Mouse (Mus musculus) forebrain, embryonic 12.5 days (tissue): ENCODE measurements around the gene Zfp704. TPM values are rescaled to one million over a fixed set of nuclear protein-coding genes. Genes with fewer than 3 reads are reported as not detected.

Source experiments
- ATAC-seq: fragments of 200-750 bp; cut with Nextera tagmentation; 2 replicates; pipeline ENCODE4 v1.8.0; 2017; ENCODE audit warnings: moderate TSS enrichment; ENCODE audit not compliant: low FRiP score
- H3K27ac ChIP-seq: fragments of 300-500 bp; sonication (generic); 2 replicates; pipeline ENCODE4 v1.5.1; 2016; ENCODE audit warnings: mild to moderate bottlenecking
- H3K27me3 ChIP-seq: fragments of 300-500 bp; sonication (generic); 2 replicates; pipeline ENCODE4 v1.6.1; 2016; ENCODE audit warnings: mild to moderate bottlenecking
- H3K36me3 ChIP-seq: fragments of 300-500 bp; sonication (generic); replicated peaks from 2 replicates; pipeline ENCODE4 v1.6.1; 2016; ENCODE audit warnings: mild to moderate bottlenecking
- H3K4me1 ChIP-seq: fragments of 300-500 bp; sonication (generic); 2 replicates; pipeline ENCODE4 v1.6.1; 2016
- H3K4me2 ChIP-seq: fragments of 300-500 bp; sonication (generic); 2 replicates; pipeline ENCODE4 v1.6.1; 2016; ENCODE audit warnings: mild to moderate bottlenecking, moderate library complexity
- H3K4me3 ChIP-seq: fragments of 300-500 bp; sonication (generic); replicated peaks from 2 replicates; pipeline ENCODE4 v1.5.1; 2016; ENCODE audit warnings: mild to moderate bottlenecking
- H3K9ac ChIP-seq: fragments of 300-500 bp; sonication (generic); 2 replicates; pipeline ENCODE4 v1.6.1; 2016; ENCODE audit warnings: mild to moderate bottlenecking
- H3K9me3 ChIP-seq: fragments of 300-500 bp; sonication (generic); 2 replicates; pipeline ENCODE4 v1.6.1; 2016
- WGBS: fragments of 180-500 bp; shearing (Covaris S2); methylation state at CpG from one replicate; pipeline ENCODE4 v1.1.7; 2016; 5-methylcytosine and 5-hydroxymethylcytosine counted together
- polyA plus RNA-seq: library from polyadenylated mRNA; unstranded; fragments of >200 nt; fragmentation: Nextera tagmentation; extraction: Ambion mirVana; gene quantifications from 2 replicates; pipeline ENCODE4 v1.2.1, GENCODE M21; 2016

Gene Zfp704
- polyA plus RNA-seq, 1 experiment from 2014 or later: 10.0 TPM

GRCm38 (mm10) chr3:9520728-9521054 is 89.2 kb downstream of the Zfp704 start:
- H3K27ac ChIP-seq: peak overlapping the region; percentile 21; the same call in 1 of the 2 replicates
- H3K4me3 ChIP-seq: no peak overlapping the region
- H3K9me3 ChIP-seq: no peaks in the 10 kb centered on the region
- peak overlapping the region; percentile 28; the same call in 1 of the 2 replicates for H3K4me2 ChIP-seq
- WGBS: 39% methylated on average over 7 of the region's 7 CpGs
- H3K9ac ChIP-seq: peak overlapping the region; percentile 17; the same call in 1 of the 2 replicates
- H3K4me1 ChIP-seq: peaks cover 43% of the 10 kb centered on the region
- H3K36me3 ChIP-seq: no peaks in the 10 kb centered on the region
- ATAC-seq: no peak
- peaks cover 63% of the 10 kb centered on the region for H3K27me3 ChIP-seq

- WGBS: 1% methylated on average over 17 of the region's 17 CpGs
- peak; percentile 75 for ATAC-seq
Observed at GRCm38 (mm10) chr3:9520051-9520727, 89.7 kb downstream of the Zfp704 start.

GRCm38 (mm10) chr3:9519491-9519890 is 90.4 kb downstream of the Zfp704 start:
- Histone ChIP-seq H3K4me1 (peaks cover 42% of the 10 kb centered on the region), H3K9ac (no peak overlapping the region), H3K27me3 (peaks cover 73% of the 10 kb centered on the region), H3K9me3 (no peaks in the 10 kb centered on the region), H3K4me2 (no peak overlapping the region), H3K36me3 (no peaks in the 10 kb centered on the region), H3K27ac (no peak overlapping the region), H3K4me3 (no peak overlapping the region)
- WGBS: 41% methylated on average over 4 of the region's 4 CpGs
- ATAC-seq: no peak

More at GRCm38 (mm10) chr3:9520051-9520727, 89.7 kb downstream of the Zfp704 start:
- H3K4me2 ChIP-seq: peak overlapping the region; percentile 28; the same call in 1 of the 2 replicates
- H3K9ac ChIP-seq: peak overlapping the region; percentile 17; the same call in 1 of the 2 replicates
- no peak overlapping the region for H3K4me3 ChIP-seq
- no peaks in the 10 kb centered on the region for H3K9me3 ChIP-seq
- no peaks in the 10 kb centered on the region for H3K36me3 ChIP-seq
- peaks cover 43% of the 10 kb centered on the region for H3K4me1 ChIP-seq
- H3K27ac ChIP-seq: peak overlapping the region; percentile 21; the same call in 1 of the 2 replicates
- H3K27me3 ChIP-seq: peaks cover 68% of the 10 kb centered on the region

GRCm38 (mm10) chr3:9518936-9519335 is 90.9 kb downstream of the Zfp704 start:
- Histone ChIP-seq H3K9me3 (no peaks in the 10 kb centered on the region), H3K9ac (no peak overlapping the region), H3K27me3 (peaks cover 73% of the 10 kb centered on the region), H3K4me1 (peaks cover 45% of the 10 kb centered on the region), H3K36me3 (no peaks in the 10 kb centered on the region), H3K27ac (no peak overlapping the region), H3K4me2 (no peak overlapping the region), H3K4me3 (no peak overlapping the region)
- ATAC-seq: no peak
- 91% methylated on average over 7 of the region's 7 CpGs for WGBS

GRCm38 (mm10) chr3:9516119-9516855 is 93.6 kb downstream of the Zfp704 start:
- no peak for ATAC-seq
- no peak overlapping the region for H3K9ac ChIP-seq
- no peaks in the 10 kb centered on the region for H3K36me3 ChIP-seq
- H3K27me3 ChIP-seq: peaks cover 71% of the 10 kb centered on the region
- H3K4me2 ChIP-seq: no peak overlapping the region
- H3K27ac ChIP-seq: no peak overlapping the region
- no peak overlapping the region for H3K4me3 ChIP-seq
- WGBS: 71% methylated on average over 8 of the region's 8 CpGs
- peaks cover 30% of the 10 kb centered on the region for H3K4me1 ChIP-seq
- H3K9me3 ChIP-seq: no peaks in the 10 kb centered on the region

GRCm38 (mm10) chr3:9515527-9515926 is 94.4 kb downstream of the Zfp704 start:
- ATAC-seq: no peak
- H3K27me3 ChIP-seq: peaks cover 69% of the 10 kb centered on the region

GRCm38 (mm10) chr3:9513703-9514110 is 96.2 kb downstream of the Zfp704 start:
- WGBS: 10% methylated on average over 7 of the region's 7 CpGs
- H3K27me3 ChIP-seq: peaks cover 69% of the 10 kb centered on the region
- ATAC-seq: peak; percentile 82; the same call in 1 of the 2 replicates

More at GRCm38 (mm10) chr3:9515527-9515926, 94.4 kb downstream of the Zfp704 start:
- H3K9ac ChIP-seq: no peak overlapping the region
- WGBS: 81% methylated on average over 8 of the region's 8 CpGs
- no peak overlapping the region for H3K27ac ChIP-seq
- H3K36me3 ChIP-seq: no peaks in the 10 kb centered on the region
- no peak overlapping the region for H3K4me2 ChIP-seq
- peaks cover 22% of the 10 kb centered on the region for H3K4me1 ChIP-seq
- H3K4me3 ChIP-seq: no peak overlapping the region
- no peaks in the 10 kb centered on the region for H3K9me3 ChIP-seq

GRCm38 (mm10) chr3:9512199-9512598 is 97.7 kb downstream of the Zfp704 start:
- Histone ChIP-seq H3K9me3 (no peaks in the 10 kb centered on the region), H3K4me1 (peaks cover 9% of the 10 kb centered on the region), H3K4me2 (no peak overlapping the region), H3K27me3 (peaks cover 60% of the 10 kb centered on the region), H3K9ac (no peak overlapping the region), H3K36me3 (no peaks in the 10 kb centered on the region), H3K27ac (no peak overlapping the region), H3K4me3 (no peak overlapping the region)
- 97% methylated on average over 10 of the region's 10 CpGs for WGBS
- ATAC-seq: no peak

More at GRCm38 (mm10) chr3:9513703-9514110, 96.2 kb downstream of the Zfp704 start:
- Histone ChIP-seq H3K4me1 (peaks cover 9% of the 10 kb centered on the region), H3K9me3 (no peaks in the 10 kb centered on the region), H3K36me3 (no peaks in the 10 kb centered on the region), H3K9ac (no peak overlapping the region), H3K4me2 (no peak overlapping the region), H3K27ac (no peak overlapping the region), H3K4me3 (no peak overlapping the region)

- 74% methylated on average over 6 of the region's 6 CpGs for WGBS
- Histone ChIP-seq H3K4me1 (peaks cover 7% of the 10 kb centered on the region), H3K4me3 (no peak overlapping the region)
Observed at GRCm38 (mm10) chr3:9505692-9506211, 104.1 kb downstream of the Zfp704 start.

GRCm38 (mm10) chr3:9504371-9504770 is 105.5 kb downstream of the Zfp704 start:
- H3K9ac ChIP-seq: no peak overlapping the region
- ATAC-seq: no peak
- no peaks in the 10 kb centered on the region for H3K36me3 ChIP-seq
- H3K27ac ChIP-seq: no peak overlapping the region
- peaks cover 11% of the 10 kb centered on the region for H3K27me3 ChIP-seq
- 88% methylated on average over 4 of the region's 4 CpGs for WGBS
- peaks cover 17% of the 10 kb centered on the region for H3K4me1 ChIP-seq
- no peaks in the 10 kb centered on the region for H3K9me3 ChIP-seq
- H3K4me2 ChIP-seq: no peak overlapping the region
- H3K4me3 ChIP-seq: no peak overlapping the region

More at GRCm38 (mm10) chr3:9505692-9506211, 104.1 kb downstream of the Zfp704 start:
- Histone ChIP-seq H3K4me2 (no peak overlapping the region), H3K27me3 (peaks cover 21% of the 10 kb centered on the region), H3K36me3 (no peaks in the 10 kb centered on the region), H3K9ac (no peak overlapping the region), H3K27ac (no peak overlapping the region), H3K9me3 (no peaks in the 10 kb centered on the region)
- no peak for ATAC-seq

GRCm38 (mm10) chr3:9500725-9501124 is 109.2 kb downstream of the Zfp704 start:
- ATAC-seq: peak; percentile 98
- no peak overlapping the region for H3K9ac ChIP-seq
- H3K27me3 ChIP-seq: peaks cover 5% of the 10 kb centered on the region
- H3K9me3 ChIP-seq: no peaks in the 10 kb centered on the region
- H3K4me3 ChIP-seq: no peak overlapping the region
- peak overlapping the region; percentile 30; the same call in 1 of the 2 replicates for H3K4me2 ChIP-seq
- H3K4me1 ChIP-seq: peaks cover 27% of the 10 kb centered on the region
- H3K27ac ChIP-seq: peak overlapping the region; percentile 65
- WGBS: 11% methylated on average over 6 of the region's 6 CpGs
- H3K36me3 ChIP-seq: no peaks in the 10 kb centered on the region

GRCm38 (mm10) chr3:9499994-9500553 is 109.8 kb downstream of the Zfp704 start:
- Histone ChIP-seq H3K4me3 (no peak overlapping the region), H3K36me3 (no peaks in the 10 kb centered on the region), H3K4me1 (peaks cover 27% of the 10 kb centered on the region), H3K9ac (0 out of 2 replicates have a peak overlapping the region, but pooled peaks have one; percentile 21), H3K27ac (peak overlapping the region; percentile 75), H3K27me3 (peaks cover 5% of the 10 kb centered on the region; the same call in 1 of the 2 replicates), H3K4me2 (peak overlapping the region; percentile 30), H3K9me3 (no peaks in the 10 kb centered on the region)
- WGBS: 43% methylated on average over 8 of the region's 8 CpGs
- ATAC-seq: peak; percentile 62
